Mouse (Mus musculus) WW6 (cell line): ENCODE measurements around the gene Grhl3.
A peak's percentile ranks its signal among the peaks of the same experiment; 100 is the strongest.

ENCODE experiments used
- DNase-seq: peaks from one replicate; pipeline ENCODE4 v3.0.0-alpha.2; 2013; ENCODE audit warnings: low read depth, low spot score

The Grhl3 gene

GRCm38 (mm10) chr4:135494521-135495396, 78.7 kb downstream of the Grhl3 start, which contains the start of the genes Stpg1 and Nipal3:
Gene Stpg1 (plus strand): TSS chr4:135494790.
Gene Nipal3 (minus strand): TSS chr4:135495038.
- DNase-seq: peak; percentile 94

GRCm38 (mm10) chr4:135493691-135494520, 79.5 kb downstream of the Grhl3 start:
- DNase-seq: no peak

GRCm38 (mm10) chr4:135493271-135493670, 80.2 kb downstream of the Grhl3 start:
- DNase-seq: no peak
